Mouse (Mus musculus): ENCODE measurements around the gene Pde11a. TPM values are rescaled to one million over a fixed set of nuclear protein-coding genes. Genes with fewer than 3 reads are reported as not detected.

Gene Pde11a
- polyA plus RNA-seq, 1 experiment from 2014 or later = 0.18 TPM

DNA sequence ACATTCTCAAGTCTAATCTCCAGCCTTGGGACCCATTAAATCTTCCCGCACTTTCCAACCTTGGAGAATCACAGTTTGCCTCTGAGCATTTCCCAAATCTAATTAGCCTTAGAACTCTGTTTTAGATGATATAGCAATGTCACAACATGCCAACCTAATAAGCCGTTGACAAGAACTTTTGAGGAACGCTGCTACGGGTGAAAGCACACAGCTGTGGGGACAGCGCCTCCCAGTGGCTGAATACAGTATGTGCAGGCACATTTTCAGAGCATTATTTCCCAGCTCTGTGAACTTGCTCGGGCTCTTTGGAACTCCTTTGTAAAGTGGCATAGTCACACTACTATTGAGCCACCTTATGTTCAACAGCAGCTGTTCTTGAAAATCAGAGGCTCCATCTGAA, 223.8 kb downstream of the Pde11a start:
- Histone ChIP-seq H3K9me3 (replicated peaks) (no peaks in the 10 kb centered on the region), H3K36me3 (no peaks in the 10 kb centered on the region), H3K4me3 (no peak overlapping the region), H3K4me1 (replicated peaks) (peaks cover 4% of the 10 kb centered on the region), H3K4me2 (no peak overlapping the region), H3K27ac (no peak overlapping the region), H3K9ac (no peak overlapping the region), H3K27me3 (no peaks in the 10 kb centered on the region)
- 17% methylated on average over 6 of the region's 6 CpGs for WGBS
- no peak for ATAC-seq (replicated peaks; ENCODE audit: insufficient number of reproducible peaks, insufficient read depth, low FRiP score, low read depth)

DNA sequence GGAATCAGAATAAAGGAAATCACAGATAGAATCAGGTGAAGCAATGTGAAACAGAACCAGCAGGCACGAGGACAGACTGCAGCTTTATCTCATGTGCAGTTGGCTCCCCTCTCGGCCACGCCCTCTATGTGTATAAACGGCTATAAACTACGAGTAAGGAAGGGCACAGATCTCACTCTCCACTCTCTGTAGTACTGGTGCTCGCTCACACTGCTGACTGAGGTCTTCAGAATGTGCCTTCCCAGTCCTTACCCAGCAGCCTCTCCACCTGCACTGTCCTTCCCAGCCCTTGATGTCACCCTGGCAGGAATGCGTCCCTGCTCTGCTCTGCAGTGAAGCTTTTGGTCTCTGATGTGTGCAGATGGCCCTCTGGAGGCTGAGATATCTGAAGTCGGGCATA, 228.9 kb downstream of the Pde11a start:
- Histone ChIP-seq H3K9ac (no peak overlapping the region; the same call in 1 of the 2 replicates), H3K4me3 (peak overlapping the region; percentile 19; the same call in 1 of the 2 replicates)
- WGBS = 25% methylated on average over 8 of the region's 8 CpGs

DNA sequence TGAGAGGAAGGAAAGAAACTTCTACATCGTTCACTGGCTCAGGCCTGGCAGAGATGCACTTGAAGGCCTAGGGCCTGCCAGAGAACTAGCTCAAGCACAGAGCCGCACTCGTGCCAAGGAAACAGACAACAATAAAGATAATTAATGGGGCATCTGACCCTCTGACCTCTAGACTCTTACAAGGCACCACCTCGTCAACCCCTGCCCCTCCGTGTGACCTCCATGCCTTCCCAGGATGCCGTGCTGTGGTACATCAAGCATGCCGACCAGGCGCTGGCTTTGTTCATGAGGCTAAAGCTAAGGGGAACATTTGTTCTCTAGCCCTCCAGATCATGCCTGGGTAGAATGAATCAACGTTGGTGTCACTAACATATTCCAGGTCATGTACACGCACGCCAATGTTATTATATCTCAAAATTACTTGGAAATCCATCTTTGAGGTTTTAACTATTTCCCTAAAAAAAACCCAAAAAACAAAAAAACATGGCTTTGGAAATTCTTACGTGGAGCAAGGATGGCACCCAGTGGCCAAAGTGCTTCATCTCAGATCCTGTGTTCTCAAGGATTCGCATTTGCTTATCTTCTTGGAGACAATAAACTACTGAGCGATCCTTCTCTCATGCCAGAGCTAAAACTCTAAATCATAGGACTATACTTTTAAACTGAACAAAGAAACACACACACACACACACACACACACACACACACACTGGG, 236.5 kb downstream of the Pde11a start:
- H3K4me2 ChIP-seq = no peak overlapping the region
- H3K4me1 ChIP-seq (replicated peaks) = peaks cover 2% of the 10 kb centered on the region; the same call in 1 of the 2 replicates
- no peak overlapping the region for H3K4me3 ChIP-seq
- H3K9ac ChIP-seq = no peak overlapping the region
- no peaks in the 10 kb centered on the region for H3K36me3 ChIP-seq
- no peak for ATAC-seq (replicated peaks; ENCODE audit: insufficient number of reproducible peaks, insufficient read depth, low FRiP score, low read depth)
- no peak overlapping the region for H3K27ac ChIP-seq
- 52% methylated on average over 14 of the region's 14 CpGs for WGBS
- H3K27me3 ChIP-seq = no peaks in the 10 kb centered on the region
- H3K9me3 ChIP-seq (replicated peaks) = no peaks in the 10 kb centered on the region

More for the DNA sequence above, 228.9 kb downstream of the Pde11a start:
- no peaks in the 10 kb centered on the region for H3K9me3 ChIP-seq (replicated peaks)
- peak overlapping the region; percentile 29; the same call in 1 of the 2 replicates for H3K27ac ChIP-seq
- peaks cover 15% of the 10 kb centered on the region for H3K4me1 ChIP-seq (replicated peaks)
- no peaks in the 10 kb centered on the region for H3K36me3 ChIP-seq
- H3K27me3 ChIP-seq = no peaks in the 10 kb centered on the region
- ATAC-seq (replicated peaks; ENCODE audit: insufficient number of reproducible peaks, insufficient read depth, low FRiP score, low read depth) = no peak; the same call in 1 of the 2 replicates
- H3K4me2 ChIP-seq = peak overlapping the region; percentile 50

DNA sequence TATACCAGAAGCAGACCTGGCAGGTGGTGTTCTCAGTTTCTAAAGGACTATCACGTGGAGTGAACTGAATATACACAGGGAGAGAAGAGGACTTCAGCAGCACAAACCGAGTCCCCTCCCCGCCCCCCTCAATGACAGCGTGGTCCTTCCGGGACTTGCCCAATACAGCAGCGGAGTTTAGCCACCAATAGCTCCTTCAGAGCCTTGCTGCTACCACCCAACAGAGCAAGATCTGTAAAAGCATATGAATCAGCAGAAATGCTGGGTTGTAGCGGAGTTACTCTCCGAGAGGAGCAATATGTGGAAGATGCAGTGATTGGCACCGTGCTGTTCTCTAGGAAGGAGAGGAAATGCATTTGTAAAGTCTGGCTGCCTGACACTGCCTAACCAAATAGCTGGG, 238.0 kb downstream of the Pde11a start:
- WGBS = 68% methylated on average over 9 of the region's 9 CpGs
- no peak overlapping the region for H3K9ac ChIP-seq

DNA sequence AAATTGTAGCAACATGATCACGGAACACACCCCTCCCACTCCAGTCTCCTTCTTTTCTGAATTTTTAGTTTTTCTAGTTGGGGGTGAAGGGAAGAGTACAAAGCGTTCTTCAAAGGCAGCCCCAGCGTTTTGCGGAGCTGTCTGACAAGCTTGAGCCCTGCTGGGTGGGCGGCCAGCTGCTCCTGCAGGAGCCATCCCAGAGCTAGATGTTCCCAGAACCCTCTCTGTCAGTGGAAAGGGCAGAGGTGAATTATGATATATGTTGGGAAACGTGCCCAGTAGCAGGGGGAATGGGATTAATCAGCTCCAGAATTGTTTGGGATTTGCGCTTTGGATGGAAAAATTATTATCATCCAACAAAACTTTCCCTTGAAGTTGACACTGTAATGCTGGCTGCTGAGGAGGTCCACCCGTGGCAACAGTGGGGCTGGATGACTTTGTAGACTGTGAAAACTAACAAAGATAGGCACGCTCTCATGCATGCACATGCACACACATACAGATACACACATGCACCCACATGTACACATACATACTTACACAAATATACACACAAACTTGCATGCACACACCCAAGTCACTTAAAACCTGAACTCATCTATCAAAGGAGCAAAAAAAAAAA, 238.7 kb downstream of the Pde11a start:
- Histone ChIP-seq H3K27ac (no peak overlapping the region), H3K4me2 (no peak overlapping the region), H3K36me3 (no peaks in the 10 kb centered on the region), H3K4me3 (no peak overlapping the region), H3K27me3 (no peaks in the 10 kb centered on the region), H3K9me3 (replicated peaks) (no peaks in the 10 kb centered on the region), H3K4me1 (replicated peaks) (no peaks in the 10 kb centered on the region), H3K9ac (no peak overlapping the region)
- WGBS = 58% methylated on average over 9 of the region's 9 CpGs
- ATAC-seq (replicated peaks; ENCODE audit: insufficient number of reproducible peaks, insufficient read depth, low FRiP score, low read depth) = no peak

More for the DNA sequence above, 238.0 kb downstream of the Pde11a start:
- Histone ChIP-seq H3K9me3 (replicated peaks) (no peaks in the 10 kb centered on the region), H3K4me1 (replicated peaks) (no peaks in the 10 kb centered on the region), H3K36me3 (no peaks in the 10 kb centered on the region), H3K27ac (no peak overlapping the region), H3K4me3 (no peak overlapping the region), H3K27me3 (no peaks in the 10 kb centered on the region), H3K4me2 (no peak overlapping the region)
- no peak for ATAC-seq (replicated peaks; ENCODE audit: insufficient number of reproducible peaks, insufficient read depth, low FRiP score, low read depth)

DNA sequence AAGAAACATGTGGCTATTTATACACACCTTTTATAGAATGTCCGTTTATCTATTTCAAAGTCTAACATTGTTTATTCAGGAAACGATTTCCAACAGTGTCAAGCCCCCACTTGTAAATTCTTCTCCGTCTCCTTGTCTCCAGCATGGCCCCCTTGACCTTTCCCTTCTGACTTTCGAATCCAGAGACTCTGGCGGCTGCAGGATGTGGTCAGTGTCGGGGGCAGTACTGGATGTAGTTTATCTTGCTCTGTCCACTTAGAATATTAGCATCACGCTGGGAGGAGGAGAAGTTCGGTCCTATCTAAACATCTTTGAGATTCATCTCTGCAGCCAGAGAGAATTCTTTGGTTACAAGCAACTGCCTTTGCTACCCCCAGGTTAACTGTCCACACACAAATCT, 240.2 kb downstream of the Pde11a start:
- WGBS = 35% methylated on average over 8 of the region's 8 CpGs
- H3K27me3 ChIP-seq = no peaks in the 10 kb centered on the region
- H3K4me2 ChIP-seq = no peak overlapping the region
- ATAC-seq (replicated peaks; ENCODE audit: insufficient number of reproducible peaks, insufficient read depth, low FRiP score, low read depth) = no peak
- no peak overlapping the region for H3K27ac ChIP-seq
- no peak overlapping the region for H3K4me3 ChIP-seq
- no peak overlapping the region for H3K9ac ChIP-seq
- no peaks in the 10 kb centered on the region for H3K4me1 ChIP-seq (replicated peaks)
- no peaks in the 10 kb centered on the region for H3K9me3 ChIP-seq (replicated peaks)
- H3K36me3 ChIP-seq = no peaks in the 10 kb centered on the region

DNA sequence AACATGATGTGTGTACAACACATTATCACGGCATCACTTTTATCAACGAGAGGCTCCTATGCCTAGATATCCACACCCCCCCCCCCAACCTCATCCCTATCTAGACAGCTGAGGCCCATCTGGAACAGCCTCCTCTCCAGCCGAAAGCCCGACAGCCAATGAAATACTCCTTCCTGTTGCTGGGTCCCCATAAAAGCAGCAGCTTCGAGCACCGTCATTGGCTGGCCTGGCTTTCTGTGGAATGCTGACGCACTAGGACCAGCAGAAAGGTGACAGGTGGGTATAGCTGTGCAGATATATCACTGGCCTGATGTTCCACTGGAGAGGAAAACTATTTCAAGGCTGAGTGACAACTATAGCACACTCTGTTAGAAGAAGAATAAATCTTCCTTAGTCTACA, 240.7 kb downstream of the Pde11a start:
- Histone ChIP-seq H3K9me3 (replicated peaks) (no peaks in the 10 kb centered on the region), H3K4me1 (replicated peaks) (no peaks in the 10 kb centered on the region), H3K27ac (no peak overlapping the region), H3K4me3 (no peak overlapping the region), H3K27me3 (no peaks in the 10 kb centered on the region), H3K4me2 (no peak overlapping the region), H3K36me3 (no peaks in the 10 kb centered on the region), H3K9ac (no peak overlapping the region)
- 54% methylated on average over 7 of the region's 7 CpGs for WGBS
- ATAC-seq (replicated peaks; ENCODE audit: insufficient number of reproducible peaks, insufficient read depth, low FRiP score, low read depth) = no peak

DNA sequence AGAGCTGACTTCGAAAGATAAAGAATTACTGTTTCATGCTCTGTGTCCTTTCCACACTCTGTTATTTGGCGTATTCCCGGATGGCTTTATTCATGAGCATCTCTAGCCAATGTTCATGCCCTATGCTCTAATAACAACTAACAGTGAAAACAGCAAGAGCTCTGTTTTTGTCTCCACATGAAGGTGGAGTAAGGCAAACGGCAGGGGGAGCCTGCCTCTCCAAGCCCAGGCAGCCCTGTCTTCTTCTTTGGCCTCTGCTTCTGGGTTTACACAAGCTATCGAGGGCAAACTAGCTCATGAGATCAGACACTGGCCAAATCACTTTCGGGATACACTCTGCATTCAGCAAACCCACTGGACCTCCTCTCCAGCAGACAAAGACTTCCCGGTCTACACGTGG, 241.3 kb downstream of the Pde11a start:
- ATAC-seq (replicated peaks; ENCODE audit: insufficient number of reproducible peaks, insufficient read depth, low FRiP score, low read depth) = no peak
- Histone ChIP-seq H3K9me3 (replicated peaks) (no peaks in the 10 kb centered on the region), H3K36me3 (no peaks in the 10 kb centered on the region), H3K4me2 (no peak overlapping the region), H3K4me1 (replicated peaks) (no peaks in the 10 kb centered on the region), H3K4me3 (no peak overlapping the region), H3K27me3 (no peaks in the 10 kb centered on the region), H3K9ac (no peak overlapping the region), H3K27ac (no peak overlapping the region)
- WGBS = 75% methylated on average over 8 of the region's 8 CpGs

DNA sequence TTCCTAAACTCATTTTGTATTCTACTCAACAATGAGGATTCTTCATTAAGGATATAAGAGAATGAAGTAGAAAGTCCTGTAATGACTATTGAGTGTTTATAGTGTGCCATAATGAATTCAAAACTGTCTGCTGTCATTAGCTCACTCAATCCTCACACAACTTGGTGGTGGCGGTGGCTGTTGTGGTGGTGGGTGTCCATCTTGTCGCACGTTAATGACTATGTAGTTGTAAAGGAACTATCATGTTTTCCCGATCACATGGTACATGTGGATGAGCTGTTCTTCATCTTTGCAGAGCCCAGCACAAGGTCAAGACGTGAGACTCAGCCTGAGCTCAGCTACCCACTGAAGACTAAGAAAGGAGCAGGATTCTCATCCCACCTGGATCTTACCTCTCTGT, 242.7 kb downstream of the Pde11a start:
- no peak for ATAC-seq (replicated peaks; ENCODE audit: insufficient number of reproducible peaks, insufficient read depth, low FRiP score, low read depth)
- Histone ChIP-seq H3K4me1 (replicated peaks) (no peaks in the 10 kb centered on the region), H3K4me2 (no peak overlapping the region), H3K4me3 (no peak overlapping the region), H3K27me3 (no peaks in the 10 kb centered on the region), H3K36me3 (no peaks in the 10 kb centered on the region), H3K9ac (no peak overlapping the region), H3K27ac (no peak overlapping the region), H3K9me3 (replicated peaks) (no peaks in the 10 kb centered on the region)
- WGBS = 87% methylated on average over 5 of the region's 5 CpGs

DNA sequence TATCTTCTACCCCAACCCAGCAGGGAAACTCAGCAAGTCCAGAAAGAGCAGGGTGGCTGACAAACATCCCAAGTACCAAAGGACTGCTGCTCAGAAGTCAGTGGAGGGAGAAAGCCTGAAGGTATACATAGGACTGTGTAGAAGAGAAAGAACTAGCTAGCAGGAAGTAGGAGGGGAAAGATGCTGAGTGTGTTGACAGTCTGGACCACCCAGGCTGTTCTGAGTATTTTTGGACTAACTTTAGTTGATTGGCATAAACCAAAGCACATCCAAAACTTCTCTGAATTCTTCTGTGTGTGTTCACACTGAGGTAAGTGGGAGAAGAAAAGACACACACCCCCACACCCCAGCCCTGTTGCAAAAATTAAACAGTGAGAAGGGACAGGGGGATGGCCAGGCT, 248.1 kb downstream of the Pde11a start:
- no peak for ATAC-seq (replicated peaks; ENCODE audit: insufficient number of reproducible peaks, insufficient read depth, low FRiP score, low read depth)
- H3K9ac ChIP-seq = no peak overlapping the region
- H3K36me3 ChIP-seq = no peaks in the 10 kb centered on the region
- peaks cover 6% of the 10 kb centered on the region for H3K4me1 ChIP-seq (replicated peaks)
- H3K4me3 ChIP-seq = no peak overlapping the region
- no peaks in the 10 kb centered on the region for H3K27me3 ChIP-seq
- H3K27ac ChIP-seq = no peak overlapping the region
- no peaks in the 10 kb centered on the region for H3K9me3 ChIP-seq (replicated peaks)
- no peak overlapping the region for H3K4me2 ChIP-seq

DNA sequence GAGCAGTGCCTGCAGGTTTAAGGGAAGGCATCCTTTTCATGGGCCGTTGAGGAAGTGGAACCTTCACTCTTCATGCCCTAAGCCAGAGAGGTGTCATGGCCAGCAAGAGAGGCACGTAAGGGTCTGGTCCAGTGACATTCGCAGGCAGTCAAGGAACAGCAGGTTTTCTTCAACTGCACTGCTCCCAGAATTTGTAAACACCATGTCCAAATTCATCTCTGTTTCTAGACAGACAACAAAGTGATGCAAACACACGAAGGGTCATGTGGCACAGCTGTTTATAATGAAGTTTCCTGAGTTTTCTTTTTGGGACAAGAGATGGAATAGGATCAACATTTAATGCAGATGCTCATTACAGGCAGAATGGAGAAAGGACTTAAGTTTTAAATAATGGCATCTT, 249.7 kb downstream of the Pde11a start:
- Histone ChIP-seq H3K9me3 (replicated peaks) (no peaks in the 10 kb centered on the region), H3K36me3 (no peaks in the 10 kb centered on the region), H3K4me2 (no peak overlapping the region), H3K9ac (no peak overlapping the region), H3K27ac (no peak overlapping the region; the same call in 1 of the 2 replicates), H3K27me3 (no peaks in the 10 kb centered on the region), H3K4me1 (replicated peaks) (peaks cover 6% of the 10 kb centered on the region), H3K4me3 (no peak overlapping the region)
- no peak for ATAC-seq (replicated peaks; ENCODE audit: insufficient number of reproducible peaks, insufficient read depth, low FRiP score, low read depth)
- WGBS = 50% methylated on average over 4 of the region's 4 CpGs

DNA sequence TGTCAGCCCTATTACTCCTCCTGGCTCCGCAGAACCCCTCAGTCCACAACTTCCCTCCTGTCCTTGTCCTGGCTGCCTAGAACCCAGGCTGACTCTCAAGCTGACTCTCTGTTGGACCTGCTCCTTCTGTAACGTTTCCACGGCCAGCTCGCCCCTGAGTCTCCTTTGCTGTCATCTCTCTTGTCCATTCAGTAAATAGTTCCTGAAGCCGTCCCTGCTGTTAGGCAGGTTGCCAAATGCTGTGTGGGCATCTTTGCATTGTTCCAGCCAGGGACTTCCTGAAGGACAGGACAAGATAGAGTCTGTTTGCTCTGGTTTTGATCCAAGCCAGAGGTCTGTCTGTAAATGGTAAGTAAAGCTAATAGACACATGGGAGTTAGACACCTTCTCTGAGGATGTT, 250.2 kb downstream of the Pde11a start:
- WGBS = 28% methylated on average over 5 of the region's 5 CpGs
- Histone ChIP-seq H3K4me1 (replicated peaks) (peaks cover 7% of the 10 kb centered on the region), H3K4me2 (no peak overlapping the region), H3K27me3 (no peaks in the 10 kb centered on the region), H3K9me3 (replicated peaks) (no peaks in the 10 kb centered on the region), H3K4me3 (no peak overlapping the region), H3K27ac (peak overlapping the region; percentile 20; the same call in 1 of the 2 replicates), H3K9ac (no peak overlapping the region), H3K36me3 (no peaks in the 10 kb centered on the region)
- ATAC-seq (replicated peaks; ENCODE audit: insufficient number of reproducible peaks, insufficient read depth, low FRiP score, low read depth) = no peak

All from heart, embryonic 15.5 days (tissue).